Comparison of ENCODE assay signal across 12 mouse cellular contexts in the genomic region with DNA sequence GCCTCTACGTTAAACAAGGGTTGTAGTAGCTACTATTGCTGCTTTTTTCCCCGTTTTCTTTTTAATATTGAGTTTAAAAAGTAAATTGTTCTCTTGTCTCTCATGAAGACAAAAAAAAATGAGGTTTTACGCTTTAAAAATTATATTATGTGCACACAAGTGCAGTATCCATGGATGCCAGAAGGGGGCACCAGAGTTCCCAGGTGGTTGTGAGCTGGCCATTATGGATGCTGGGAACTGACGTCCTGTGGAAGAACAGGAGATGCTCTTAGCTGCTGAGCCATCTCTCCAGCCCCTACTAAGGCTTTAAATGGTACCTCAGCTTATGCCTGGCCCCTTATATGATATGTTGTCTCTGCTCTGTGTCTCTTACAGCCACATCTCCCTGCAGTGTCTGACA.
A peak's percentile ranks its signal among the peaks of the same experiment; 100 is the strongest.
DNase-seq lines count a peak whose midpoint lies in the region; ATAC-seq and TF ChIP-seq lines count a peak whose summit lies in the region.
"Had no signal": no experiment of that assay in that cellular context is flagged by ENCODE, and none has a peak within 500 bp of the region (broad histone marks: within the 10 kb centered on the region; RNA-seq: fewer than 3 reads in every experiment).

No protein-coding gene starts in this region.

- peak; percentile 29 for TF ChIP-seq RAD21 in MEL (IDR thresholded peaks at IDR 0.05; ENCODE audit: low read depth, low read length)

- H3K36me3 ChIP-seq in hindbrain, postnatal 0 days (ENCODE audit: insufficient read depth, low read length) = no peaks in the 10 kb centered on the region
- no peaks in the 10 kb centered on the region for H3K36me3 ChIP-seq in hindbrain, embryonic 12.5 days
- no peaks in the 10 kb centered on the region for H3K36me3 ChIP-seq in midbrain, postnatal 0 days (ENCODE audit: insufficient read depth, low read length)
- H3K36me3 ChIP-seq in midbrain, embryonic 10.5 days = no peaks in the 10 kb centered on the region
- peaks cover 1 to 2% of the 10 kb centered on the region in 2 experiments; a peak in 2 of 4 replicates for H3K36me3 ChIP-seq in MEL (ENCODE audit: control insufficient read depth in 1 of 2, insufficient read depth in 2 of 2, low read length in 2 of 2)
- H3K36me3 ChIP-seq in small intestine, adult 2 months (ENCODE audit: control insufficient read depth, insufficient read depth, low read length) = peaks cover 11% of the 10 kb centered on the region
- H3K36me3 ChIP-seq: hindbrain, embryonic 13.5 days; kidney, embryonic 15.5 days; limb, embryonic 13.5 days had no signal

- ATAC-seq in hindbrain, postnatal 0 days = no peak
- ATAC-seq in hindbrain, embryonic 12.5 days (ENCODE audit: low FRiP score) = no peak
- ATAC-seq in midbrain, postnatal 0 days (ENCODE audit: low FRiP score) = no peak

- H3K27me3 ChIP-seq in hindbrain, postnatal 0 days (ENCODE audit: insufficient read depth, low read length) = no peaks in the 10 kb centered on the region
- no peaks in the 10 kb centered on the region for H3K27me3 ChIP-seq in hindbrain, embryonic 12.5 days
- H3K27me3 ChIP-seq in midbrain, postnatal 0 days (ENCODE audit: insufficient read depth, low read length) = no peaks in the 10 kb centered on the region
- H3K27me3 ChIP-seq in midbrain, embryonic 10.5 days (ENCODE audit: low read depth, poor library complexity, severe bottlenecking) = no peaks in the 10 kb centered on the region
- H3K27me3 ChIP-seq in MEL (ENCODE audit: control insufficient read depth in 1 of 2, insufficient read depth in 2 of 2, low read length in 2 of 2) = no peaks in the 10 kb centered on the region
- H3K27me3 ChIP-seq in small intestine, adult 2 months (ENCODE audit: control insufficient read depth, insufficient read depth, low read length) = no peaks in the 10 kb centered on the region
- H3K27me3 ChIP-seq: hindbrain, embryonic 13.5 days; kidney, embryonic 15.5 days; limb, embryonic 13.5 days had no signal

- no peak for TF ChIP-seq EP300 in MEL (IDR thresholded peaks at IDR 0.05; ENCODE audit: low read depth in 1 of 2, low read length in 2 of 2)

- no peaks in the 10 kb centered on the region for H3K4me1 ChIP-seq in hindbrain, postnatal 0 days (ENCODE audit: insufficient read depth, low read length)
- H3K4me1 ChIP-seq in hindbrain, embryonic 12.5 days = no peaks in the 10 kb centered on the region
- H3K4me1 ChIP-seq in midbrain, postnatal 0 days (ENCODE audit: insufficient read depth, low read length) = no peaks in the 10 kb centered on the region
- H3K4me1 ChIP-seq in midbrain, embryonic 10.5 days = no peaks in the 10 kb centered on the region
- H3K4me1 ChIP-seq in MEL (ENCODE audit: control insufficient read depth in 1 of 2, insufficient read depth in 2 of 2, low read length in 2 of 2) = peaks cover 0 to 5% of the 10 kb centered on the region in 2 experiments; a peak in 1 of 4 replicates
- peaks cover 2% of the 10 kb centered on the region; the same call in 1 of the 2 replicates for H3K4me1 ChIP-seq in small intestine, adult 2 months (ENCODE audit: control insufficient read depth, insufficient read depth, insufficient read length, low read length)
- H3K4me1 ChIP-seq: limb, embryonic 13.5 days had no signal

- TF ChIP-seq CTCF in hindbrain, postnatal 0 days (IDR thresholded peaks at IDR 0.05; ENCODE audit: low read depth) = peak; percentile 41
- peak; percentile 31; the same call in 1 of the 2 replicates for TF ChIP-seq CTCF in midbrain, postnatal 0 days (IDR thresholded peaks at IDR 0.05)
- peak; percentile 69 to 91 (median 79) for TF ChIP-seq CTCF in MEL (IDR thresholded peaks at IDR 0.05 in 2 of 3, conservative IDR thresholded peaks at IDR 0.05 in 1 of 3; ENCODE audit: control insufficient read depth in 1 of 3, insufficient read depth in 1 of 3, low read depth in 2 of 3, low read length in 3 of 3, poor library complexity in 1 of 3, severe bottlenecking in 1 of 3)
- peak; percentile 44; the same call in 1 of the 2 replicates for TF ChIP-seq CTCF in small intestine, adult 2 months (IDR thresholded peaks at IDR 0.05; ENCODE audit: extremely low read depth, insufficient read length, insufficient replicate concordance, low read depth, low read length)

- no peak overlapping the region for H3K9ac ChIP-seq in hindbrain, postnatal 0 days (replicated peaks; ENCODE audit: low read length)
- no peak overlapping the region for H3K9ac ChIP-seq in hindbrain, embryonic 12.5 days
- H3K9ac ChIP-seq in midbrain, postnatal 0 days (replicated peaks; ENCODE audit: low read length, poor library complexity, severe bottlenecking) = no peak overlapping the region
- H3K9ac ChIP-seq in MEL (ENCODE audit: control insufficient read depth, low read depth, low read length, poor library complexity, severe bottlenecking) = no peak overlapping the region
- H3K9ac ChIP-seq: hindbrain, embryonic 13.5 days; kidney, embryonic 15.5 days; limb, embryonic 13.5 days had no signal

- H3K4me2 ChIP-seq in hindbrain, postnatal 0 days (ENCODE audit: low read depth, low read length) = no peak overlapping the region
- H3K4me2 ChIP-seq in hindbrain, embryonic 12.5 days (replicated peaks) = no peak overlapping the region
- H3K4me2 ChIP-seq in midbrain, postnatal 0 days (ENCODE audit: low read depth, low read length, poor library complexity, severe bottlenecking) = no peak overlapping the region
- H3K4me2 ChIP-seq: heart, embryonic 11.5 days; hindbrain, embryonic 13.5 days; kidney, embryonic 15.5 days; limb, embryonic 13.5 days had no signal

- no peak overlapping the region for H3K27ac ChIP-seq in hindbrain, postnatal 0 days
- H3K27ac ChIP-seq in hindbrain, embryonic 12.5 days = no peak overlapping the region
- H3K27ac ChIP-seq in midbrain, postnatal 0 days (ENCODE audit: low read depth, low read length) = no peak overlapping the region
- no peak overlapping the region for H3K27ac ChIP-seq in midbrain, embryonic 10.5 days (replicated peaks)
- H3K27ac ChIP-seq in MEL (ENCODE audit: control insufficient read depth, low read depth, low read length) = no peak overlapping the region
- H3K27ac ChIP-seq in small intestine, adult 2 months (ENCODE audit: insufficient read depth, low read depth, low read length) = no peak overlapping the region
- H3K27ac ChIP-seq: hindbrain, embryonic 13.5 days; kidney, embryonic 15.5 days; limb, embryonic 13.5 days had no signal

- no peaks in the 10 kb centered on the region for H3K79me2 ChIP-seq in MEL (ENCODE audit: control insufficient read depth, insufficient read depth, low read length, poor library complexity)

- H3K9me3 ChIP-seq in hindbrain, postnatal 0 days (ENCODE audit: low read length) = no peaks in the 10 kb centered on the region
- no peaks in the 10 kb centered on the region for H3K9me3 ChIP-seq in hindbrain, embryonic 12.5 days (replicated peaks)
- H3K9me3 ChIP-seq in midbrain, postnatal 0 days (ENCODE audit: low read length) = no peaks in the 10 kb centered on the region
- H3K9me3 ChIP-seq in midbrain, embryonic 10.5 days (replicated peaks) = no peaks in the 10 kb centered on the region
- no peaks in the 10 kb centered on the region for H3K9me3 ChIP-seq in MEL (replicated peaks; ENCODE audit: insufficient read depth, low read length)
- H3K9me3 ChIP-seq: hindbrain, embryonic 13.5 days; kidney, embryonic 15.5 days; limb, embryonic 13.5 days had no signal

- 59% methylated on average over 4 of the region's 4 CpGs for WGBS in hindbrain, postnatal 0 days
- WGBS in hindbrain, embryonic 12.5 days = 59% methylated on average over 4 of the region's 4 CpGs
- 65% methylated on average over 4 of the region's 4 CpGs for WGBS in midbrain, postnatal 0 days
- WGBS in midbrain, embryonic 10.5 days = 67% methylated on average over 4 of the region's 4 CpGs
- 73% methylated on average over 4 of the region's 4 CpGs for WGBS in small intestine, adult 2 months

- no peak for TF ChIP-seq POLR2A in MEL (IDR thresholded peaks at IDR 0.05; ENCODE audit: control insufficient read depth in 1 of 2, insufficient read depth in 1 of 2, low read depth in 1 of 2, low read length in 2 of 2, poor library complexity in 1 of 2)
- TF ChIP-seq POLR2A in small intestine, adult 2 months (IDR thresholded peaks at IDR 0.05; ENCODE audit: low read depth, low read length) = no peak

- DNase-seq in hindbrain, postnatal 0 days (ENCODE audit: low spot score) = no peak
- DNase-seq in midbrain, postnatal 0 days (ENCODE audit: low spot score) = no peak
- no peak for DNase-seq in midbrain, embryonic 10.5 days (ENCODE audit: low spot score)
- DNase-seq in MEL (ENCODE audit: low read depth, low spot score) = peak; percentile 43
- no peak for DNase-seq in heart, adult 18-20 months
- DNase-seq: layer of hippocampus, postnatal 36 days had no signal

- H3K4me3 ChIP-seq in hindbrain, postnatal 0 days (ENCODE audit: low read length) = no peak overlapping the region
- no peak overlapping the region for H3K4me3 ChIP-seq in hindbrain, embryonic 12.5 days
- no peak overlapping the region for H3K4me3 ChIP-seq in midbrain, postnatal 0 days (ENCODE audit: low read depth, low read length)
- no peak overlapping the region for H3K4me3 ChIP-seq in midbrain, embryonic 10.5 days
- no peak overlapping the region for H3K4me3 ChIP-seq in MEL (ENCODE audit: control insufficient read depth in 1 of 2, insufficient read depth in 1 of 2, low read depth in 2 of 2, low read length in 2 of 2)
- no peak overlapping the region for H3K4me3 ChIP-seq in small intestine, adult 2 months (ENCODE audit: low read depth, low read length)
- H3K4me3 ChIP-seq: hindbrain, embryonic 13.5 days; kidney, embryonic 15.5 days; limb, embryonic 13.5 days had no signal

TF ChIP-seq in MEL, 35 proteins besides CTCF, POLR2A, EP300 and RAD21:
- TF ChIP-seq CHD1 (IDR thresholded peaks at IDR 0.05; ENCODE audit: low read depth, low read length) = no peak
- TF ChIP-seq TBP (IDR thresholded peaks at IDR 0.05; ENCODE audit: low read depth, low read length) = no peak
- no peak for TF ChIP-seq HCFC1 (IDR thresholded peaks at IDR 0.05; ENCODE audit: low read depth, low read length)
- peak; percentile 37; the same call in 1 of the 2 replicates for TF ChIP-seq ZNF384 (IDR thresholded peaks at IDR 0.05; ENCODE audit: low read depth, low read length)
- peak; percentile 56 for TF ChIP-seq SMC3 (IDR thresholded peaks at IDR 0.05; ENCODE audit: low read depth, low read length)
- TF ChIP-seq GATA1 (IDR thresholded peaks at IDR 0.05; ENCODE audit: low read depth, low read length) = no peak
